Mouse (Mus musculus) CH12F3 (cell line): ENCODE measurements around the gene Grtp1.

Experiments used
- in situ Hi-C: fragments of 300-500 bp; cut with MboI; formaldehyde crosslinking; loops from 2 replicates; pipeline ENCODE4 v1.14.3; 2020; ENCODE audit warnings: low sequenced_read_pairs

Grtp1 gene

DNA sequence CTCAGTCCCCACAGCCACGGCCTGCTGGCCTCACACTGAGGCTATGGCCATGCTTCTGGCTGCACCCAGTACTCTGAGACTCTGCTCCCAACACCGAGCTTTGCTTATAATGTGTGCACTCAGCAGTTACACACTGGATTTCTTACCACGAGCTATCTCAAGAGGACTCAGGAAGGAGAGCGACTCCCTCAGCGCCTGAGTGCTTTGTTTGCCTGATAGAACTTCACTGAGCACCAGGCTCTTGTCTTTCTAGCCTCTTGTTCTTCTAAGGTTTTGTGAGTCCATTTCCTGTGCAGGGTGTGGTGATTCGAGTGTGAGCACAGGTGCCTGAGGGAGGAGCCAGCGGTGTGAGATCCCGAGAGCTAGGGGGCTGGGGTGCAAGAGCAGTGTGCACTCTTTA, 75.5 kb downstream of the Grtp1 start:
- in situ Hi-C loops, result no loop called here

DNA sequence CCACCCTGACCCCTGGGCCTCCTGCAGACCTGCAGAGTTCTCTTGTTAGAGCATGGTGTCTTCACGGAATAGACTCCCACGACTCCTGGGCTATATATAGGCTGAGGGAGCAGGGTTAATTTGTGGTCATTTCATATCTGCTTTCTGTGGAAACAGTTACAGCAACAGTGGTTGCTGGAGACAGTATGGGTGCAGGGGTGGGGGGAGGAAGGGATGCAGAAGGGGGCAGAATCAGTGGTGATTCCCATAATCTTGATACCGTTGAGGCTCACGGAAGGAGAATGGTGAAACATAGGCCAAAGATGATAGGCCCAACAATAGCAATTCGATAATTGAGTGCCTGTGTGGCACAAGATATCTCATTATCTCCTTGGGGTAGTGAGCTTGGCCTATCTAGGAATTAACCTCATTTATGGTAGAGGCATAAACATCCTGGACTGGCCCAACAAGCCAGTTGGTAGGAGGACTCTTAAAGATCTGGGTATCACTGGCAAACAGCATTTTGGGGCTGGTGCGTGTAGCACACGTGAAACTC, 77.5 kb downstream of the Grtp1 start:
- in situ Hi-C loops, result no loop called here
